Mouse (Mus musculus): Measurements from ENCODE around the gene P2ry1. TPM values are rescaled to one million over a fixed set of nuclear protein-coding genes. Genes with fewer than 3 reads are reported as not detected.

The P2ry1 gene
- total RNA-seq (2023): not detected

GRCm38 (mm10) chr3:61002587-61003501 lies at the start of gene P2ry1:
Gene P2ry1, plus strand, starts transcription at chr3:61002795.

All from B cell, adult 67 days (primary cell).